Mouse (Mus musculus) ovary, adult 18-20 months (tissue): Measurements from ENCODE around the gene Akap1.

Source experiments
- DNase-seq: peaks from one replicate; pipeline ENCODE4 v3.0.0; 2022; ENCODE audit warnings: low spot score, mixed read lengths

Gene Akap1

GRCm38 (mm10) chr11:88878011-88878410 lies 13.6 kb upstream of the Akap1 start:
- DNase-seq, result no peak

- no peak for DNase-seq
Measured at GRCm38 (mm10) chr11:88873667-88874030, 9.3 kb upstream of the Akap1 start.

GRCm38 (mm10) chr11:88873027-88873666 lies 8.8 kb upstream of the Akap1 start:
- DNase-seq, result no peak

GRCm38 (mm10) chr11:88869443-88869842 lies 5.1 kb upstream of the Akap1 start:
- no peak for DNase-seq

GRCm38 (mm10) chr11:88863904-88864457 lies 405 bp downstream of the Akap1 start:
- no peak for DNase-seq

- no peak for DNase-seq
Measured at GRCm38 (mm10) chr11:88863071-88863903, 1.1 kb downstream of the Akap1 start.

- no peak for DNase-seq
Measured at GRCm38 (mm10) chr11:88862355-88862754, 2.0 kb downstream of the Akap1 start.

- no peak for DNase-seq
Measured at GRCm38 (mm10) chr11:88861060-88861459, 3.3 kb downstream of the Akap1 start.

- no peak for DNase-seq
Measured at GRCm38 (mm10) chr11:88860641-88861040, 3.7 kb downstream of the Akap1 start.

- DNase-seq, result no peak
Measured at GRCm38 (mm10) chr11:88857311-88858005, 6.9 kb downstream of the Akap1 start.

- no peak for DNase-seq
Measured at GRCm38 (mm10) chr11:88856383-88856782, 8.0 kb downstream of the Akap1 start.

GRCm38 (mm10) chr11:88855795-88856194 lies 8.6 kb downstream of the Akap1 start:
- DNase-seq, result no peak

- no peak for DNase-seq
Measured at GRCm38 (mm10) chr11:88853588-88853987, 10.8 kb downstream of the Akap1 start.

- no peak for DNase-seq
Measured at GRCm38 (mm10) chr11:88852806-88853205, 11.6 kb downstream of the Akap1 start.

- no peak for DNase-seq
Measured at GRCm38 (mm10) chr11:88851049-88851825, 13.1 kb downstream of the Akap1 start.

GRCm38 (mm10) chr11:88849732-88850131 lies 14.7 kb downstream of the Akap1 start:
- no peak for DNase-seq

- DNase-seq, result peak; percentile 65
Measured at GRCm38 (mm10) chr11:88849284-88849683, 15.1 kb downstream of the Akap1 start.

- DNase-seq, result no peak
Measured at GRCm38 (mm10) chr11:88848590-88848989, 15.8 kb downstream of the Akap1 start.

GRCm38 (mm10) chr11:88847281-88848006 lies 16.9 kb downstream of the Akap1 start:
- peak; percentile 67 for DNase-seq

GRCm38 (mm10) chr11:88844384-88844783 lies 20.0 kb downstream of the Akap1 start:
- no peak for DNase-seq

- no peak for DNase-seq
Measured at GRCm38 (mm10) chr11:88843305-88843704, 21.1 kb downstream of the Akap1 start.
